Mouse (Mus musculus) testis, adult 2 months (tissue): Measurements from ENCODE around the gene Mtm1.

Source experiments
- CTCF ChIP-seq: fragments of 200-500 bp; IDR thresholded peaks from 2 replicates; pipeline ENCODE4 v1.5.1; 2012; ENCODE audit warnings: low read depth, mild to moderate bottlenecking, inconsistent platforms, low read length, moderate library complexity; ENCODE audit not compliant: control insufficient read depth, insufficient read depth, insufficient replicate concordance
- POLR2A ChIP-seq: fragments of 200-500 bp; IDR thresholded peaks from 2 replicates; pipeline ENCODE4 v1.6.1; 2012; ENCODE audit warnings: low read depth, mild to moderate bottlenecking, inconsistent platforms, low read length, moderate library complexity; ENCODE audit not compliant: control insufficient read depth

GRCm38 (mm10) chrX:71181526-71181925 lies 29.0 kb upstream of the Mtm1 start:
- TF ChIP-seq CTCF (no peak), POLR2A (no peak)
